Mouse (Mus musculus) midbrain, embryonic 10.5 days (tissue): ENCODE data around the gene Gpr107. TPM values are rescaled to one million over a fixed set of nuclear protein-coding genes. Genes with fewer than 3 reads are reported as not detected.
"Not testable (repeated sequence)": the region's sequence is repeated elsewhere in the genome, so short reads cannot be mapped to it uniquely, and the experiment has no call there.

Experiments used
- DNase-seq: peaks from one replicate; pipeline ENCODE4 v3.0.0-alpha.2; 2017; ENCODE audit warnings: low spot score
- H3K27ac ChIP-seq: fragments of 300-500 bp; sonication (generic); replicated peaks from 2 replicates; pipeline ENCODE4 v1.5.1; 2016; ENCODE audit warnings: mild to moderate bottlenecking
- H3K27me3 ChIP-seq: fragments of 300-500 bp; sonication (generic); 2 replicates; pipeline ENCODE4 v1.6.1; 2016; ENCODE audit warnings: low read depth, mild to moderate bottlenecking; ENCODE audit not compliant: poor library complexity, severe bottlenecking
- H3K36me3 ChIP-seq: fragments of 300-500 bp; sonication (generic); 2 replicates; pipeline ENCODE4 v1.6.1; 2016; ENCODE audit warnings: mild to moderate bottlenecking, moderate library complexity
- H3K4me1 ChIP-seq: fragments of 300-500 bp; sonication (generic); 2 replicates; pipeline ENCODE4 v1.6.1; 2016
- H3K4me3 ChIP-seq: fragments of 300-500 bp; sonication (generic); 2 replicates; pipeline ENCODE4 v1.5.1; 2016; ENCODE audit warnings: mild to moderate bottlenecking, moderate library complexity
- H3K9me3 ChIP-seq: fragments of 300-500 bp; sonication (generic); replicated peaks from 2 replicates; pipeline ENCODE4 v1.6.1; 2016; ENCODE audit warnings: mild to moderate bottlenecking
- whole genome bisulfite sequencing: fragments of 180-500 bp; shearing (Covaris S2); methylation state at CpG from one replicate; pipeline ENCODE4 v1.1.7; 2016; 5-methylcytosine and 5-hydroxymethylcytosine counted together
- polyA plus RNA-seq: library from polyadenylated mRNA; unstranded; fragments of >200 nt; fragmentation: Nextera tagmentation; extraction: Ambion mirVana; gene quantifications from 2 replicates; pipeline ENCODE4 v1.2.1, GENCODE M21; 2016

The Gpr107 gene
- polyA plus RNA-seq, 1 experiment from 2014 or later = 33.8 TPM

DNA sequence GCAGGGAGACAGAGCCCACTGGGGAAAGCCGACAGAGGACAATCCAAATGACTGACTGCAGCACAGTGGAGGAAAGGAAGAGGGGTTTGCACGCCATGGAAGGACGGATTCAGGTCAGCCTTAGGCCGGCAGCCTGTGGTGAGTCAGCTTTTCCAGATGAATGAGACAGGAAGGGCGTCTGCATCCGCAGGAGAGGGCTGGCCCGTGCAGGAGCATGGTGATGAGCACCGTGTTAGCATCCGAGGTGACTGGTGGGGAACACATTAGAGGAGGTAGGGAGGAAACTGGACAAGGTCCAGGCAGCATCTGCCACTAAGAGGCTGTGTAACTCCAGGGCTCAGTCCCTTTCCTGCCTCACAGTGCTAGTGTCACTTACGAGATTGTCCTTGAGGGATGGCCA is 16.9 kb downstream of the Gpr107 start:
- Histone ChIP-seq H3K9me3 (no peaks in the 10 kb centered on the region), H3K27me3 (no peaks in the 10 kb centered on the region), H3K4me3 (no peak overlapping the region), H3K36me3 (peaks cover 76% of the 10 kb centered on the region), H3K27ac (no peak overlapping the region), H3K4me1 (peaks cover 17% of the 10 kb centered on the region)
- DNase-seq = no peak
- WGBS = 90% methylated on average over 10 of the region's 10 CpGs

DNA sequence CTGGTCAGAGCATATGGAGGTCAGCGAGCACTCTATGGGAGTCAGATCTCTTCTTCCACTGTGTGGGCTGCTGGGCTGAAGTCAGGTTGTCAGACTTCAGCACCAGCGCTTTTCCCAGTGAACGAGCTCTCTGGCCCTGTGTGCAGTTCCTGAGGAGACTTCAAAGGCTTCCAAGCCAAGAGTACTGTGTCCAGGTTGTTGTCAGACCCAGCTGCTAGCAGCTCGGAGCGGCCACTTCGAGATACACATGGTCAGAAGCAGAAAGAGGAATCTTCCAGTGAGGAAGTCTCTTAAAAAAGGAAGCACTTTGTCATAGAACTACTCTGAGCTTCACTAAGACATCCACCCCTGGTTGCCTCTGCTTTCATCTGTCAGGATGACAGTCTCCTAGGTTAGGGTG is 18.0 kb downstream of the Gpr107 start:
- Histone ChIP-seq H3K36me3 (peaks cover 88% of the 10 kb centered on the region), H3K27ac (no peak overlapping the region), H3K27me3 (no peaks in the 10 kb centered on the region), H3K4me1 (peaks cover 6% of the 10 kb centered on the region), H3K4me3 (no peak overlapping the region), H3K9me3 (no peaks in the 10 kb centered on the region)
- WGBS = 89% methylated on average over 6 of the region's 6 CpGs
- no peak for DNase-seq

DNA sequence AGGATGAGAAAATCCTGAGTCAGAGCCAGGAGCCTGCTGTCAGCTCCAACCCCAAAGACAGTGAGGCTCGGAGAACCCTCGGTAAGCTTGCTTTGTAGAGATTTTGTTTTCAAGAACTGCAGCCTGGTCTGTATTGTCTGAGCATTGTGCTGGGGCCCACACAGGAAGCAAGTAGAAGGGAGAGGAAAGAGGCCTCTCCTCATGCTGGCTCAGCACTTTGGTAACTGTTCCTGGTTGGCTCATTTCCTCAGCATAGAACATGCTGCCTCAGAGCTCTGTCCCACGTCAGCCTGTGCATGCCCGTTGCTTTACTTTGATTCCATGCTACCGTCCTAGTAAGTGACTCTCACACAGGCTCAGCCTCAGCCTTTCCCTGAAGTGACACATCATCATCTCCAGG is 19.9 kb downstream of the Gpr107 start:
- DNase-seq = no peak
- Histone ChIP-seq H3K27ac (no peak overlapping the region), H3K4me1 (no peaks in the 10 kb centered on the region), H3K9me3 (no peaks in the 10 kb centered on the region), H3K27me3 (no peaks in the 10 kb centered on the region), H3K4me3 (no peak overlapping the region), H3K36me3 (peaks cover 100% of the 10 kb centered on the region)
- WGBS = 83% methylated on average over 5 of the region's 5 CpGs

DNA sequence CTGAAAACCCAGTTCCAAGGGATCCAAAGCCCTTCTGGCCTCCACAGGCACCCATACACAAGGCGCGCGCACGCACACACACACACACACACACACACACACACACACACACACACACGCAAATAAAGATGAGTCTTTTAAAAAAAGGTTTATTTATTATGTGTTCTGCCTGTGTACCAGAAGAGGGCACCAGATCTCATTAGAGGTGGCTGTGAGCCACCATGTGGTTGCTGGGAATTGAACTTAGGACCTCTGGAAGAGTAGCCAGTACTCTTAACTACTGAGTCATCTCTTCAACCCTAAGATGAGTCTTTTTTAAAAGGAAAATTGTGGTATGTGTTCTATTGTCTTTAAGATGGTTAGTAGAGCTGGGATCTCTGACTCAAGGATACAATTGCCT is 20.4 kb downstream of the Gpr107 start:
- H3K36me3 ChIP-seq = peaks cover 100% of the 10 kb centered on the region
- WGBS = 98% methylated on average over 5 of the region's 5 CpGs

DNA sequence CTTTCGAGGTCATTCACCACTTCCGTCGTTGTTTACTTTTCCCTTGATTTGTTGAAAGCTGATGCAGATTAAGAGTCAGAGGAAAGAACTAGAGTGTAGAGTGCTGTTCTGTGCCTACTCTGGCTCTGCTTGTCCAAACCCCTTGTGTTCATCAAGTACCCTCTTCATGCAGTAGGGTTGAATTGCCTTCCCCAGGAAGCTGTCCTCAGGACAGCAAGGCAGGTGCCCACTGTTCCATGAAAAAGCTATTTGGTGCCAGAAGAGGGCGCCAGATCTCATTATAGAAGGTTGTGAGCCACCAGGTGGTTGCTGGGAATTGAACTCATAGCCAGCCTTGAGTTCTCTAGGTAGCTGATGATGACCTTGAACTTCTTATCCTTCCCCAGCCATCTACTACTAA is 21.2 kb downstream of the Gpr107 start:
- no peaks in the 10 kb centered on the region for H3K4me1 ChIP-seq
- DNase-seq = no peak
- H3K27ac ChIP-seq = no peak overlapping the region
- no peak overlapping the region for H3K4me3 ChIP-seq
- H3K9me3 ChIP-seq = no peaks in the 10 kb centered on the region
- no peaks in the 10 kb centered on the region for H3K27me3 ChIP-seq
- peaks cover 100% of the 10 kb centered on the region for H3K36me3 ChIP-seq
- WGBS = 82% methylated on average over 4 of the region's 4 CpGs

More for the DNA sequence above, 20.4 kb downstream of the Gpr107 start:
- H3K4me1 ChIP-seq = no peaks in the 10 kb centered on the region
- H3K9me3 ChIP-seq = no peaks in the 10 kb centered on the region
- no peak for DNase-seq
- H3K4me3 ChIP-seq = no peak overlapping the region
- H3K27ac ChIP-seq = no peak overlapping the region
- no peaks in the 10 kb centered on the region for H3K27me3 ChIP-seq

DNA sequence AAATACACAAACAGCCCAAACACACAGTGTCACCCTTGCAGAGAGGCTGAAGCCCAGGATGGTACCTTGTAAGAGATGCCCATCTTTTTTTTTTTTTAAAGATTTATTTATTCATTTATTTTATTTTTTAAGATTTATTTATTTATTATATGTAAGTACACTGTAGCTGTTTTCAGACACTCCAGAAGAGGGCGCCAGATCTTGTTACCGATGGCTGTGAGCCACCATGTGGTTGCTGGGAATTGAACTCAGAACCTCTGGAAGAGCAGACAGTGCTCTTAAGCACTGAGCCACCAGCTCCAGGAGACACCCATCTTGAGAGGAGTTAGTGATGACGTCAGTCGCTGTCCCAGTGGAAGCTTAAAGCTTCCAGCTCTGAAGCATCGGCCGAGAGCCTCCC is 26.5 kb downstream of the Gpr107 start:
- peaks cover 99% of the 10 kb centered on the region for H3K36me3 ChIP-seq
- 82% methylated on average over 6 of the region's 6 CpGs for WGBS
- not testable (repeated sequence) for H3K27me3 ChIP-seq, H3K4me1 ChIP-seq, H3K4me3 ChIP-seq, DNase-seq, H3K27ac ChIP-seq, H3K9me3 ChIP-seq

DNA sequence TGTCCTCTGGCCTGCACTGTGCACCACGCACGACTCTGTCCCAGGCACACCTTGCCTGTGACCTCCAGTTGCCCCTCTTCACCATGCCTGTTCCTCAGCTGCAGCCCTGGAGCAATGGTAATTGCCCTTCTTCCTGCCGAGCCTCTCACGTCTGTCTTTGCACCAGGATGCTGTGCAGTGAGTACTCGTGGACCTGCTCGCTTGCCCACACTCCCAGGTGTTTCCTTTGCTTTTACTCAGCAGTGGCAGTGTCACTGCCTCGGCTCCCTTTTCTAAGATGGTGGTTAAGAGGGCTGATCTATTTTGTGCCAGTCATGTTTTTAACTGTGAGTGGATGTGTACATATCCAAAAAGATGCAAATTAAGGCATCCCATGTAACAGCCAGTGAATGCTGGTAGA is 27.4 kb downstream of the Gpr107 start:
- Histone ChIP-seq H3K4me3 (no peak overlapping the region), H3K4me1 (no peaks in the 10 kb centered on the region), H3K36me3 (peaks cover 99% of the 10 kb centered on the region), H3K9me3 (no peaks in the 10 kb centered on the region), H3K27me3 (no peaks in the 10 kb centered on the region), H3K27ac (no peak overlapping the region)
- no peak for DNase-seq
- 94% methylated on average over 7 of the region's 7 CpGs for WGBS

DNA sequence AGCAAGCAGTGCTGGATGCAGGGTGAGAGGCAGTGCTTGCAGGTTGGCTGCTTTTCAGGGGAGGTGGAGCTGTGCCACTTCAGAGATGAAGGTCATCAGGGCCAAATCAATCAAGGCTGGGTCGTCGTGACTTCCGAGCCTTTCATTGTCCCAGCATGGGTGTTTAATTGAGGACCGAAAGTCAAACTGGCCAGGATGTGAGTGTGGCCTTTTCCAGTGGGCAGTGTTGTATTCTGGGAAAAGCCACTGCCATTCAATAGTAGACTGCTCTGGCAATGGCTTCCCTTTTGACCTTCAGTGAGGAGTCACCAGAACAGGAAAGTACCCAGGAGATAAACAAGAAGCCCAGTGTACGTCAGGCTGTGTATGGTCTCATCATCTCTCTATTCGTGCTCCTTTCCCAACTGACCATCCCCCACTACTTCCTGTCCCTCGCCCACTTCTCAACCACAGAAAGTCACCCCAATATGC is 28.0 kb downstream of the Gpr107 start:
- Histone ChIP-seq H3K27ac (no peak overlapping the region), H3K4me3 (no peak overlapping the region), H3K9me3 (no peaks in the 10 kb centered on the region), H3K36me3 (peaks cover 99% of the 10 kb centered on the region), H3K27me3 (no peaks in the 10 kb centered on the region), H3K4me1 (no peaks in the 10 kb centered on the region)
- DNase-seq = no peak
- WGBS = 81% methylated on average over 7 of the region's 7 CpGs

DNA sequence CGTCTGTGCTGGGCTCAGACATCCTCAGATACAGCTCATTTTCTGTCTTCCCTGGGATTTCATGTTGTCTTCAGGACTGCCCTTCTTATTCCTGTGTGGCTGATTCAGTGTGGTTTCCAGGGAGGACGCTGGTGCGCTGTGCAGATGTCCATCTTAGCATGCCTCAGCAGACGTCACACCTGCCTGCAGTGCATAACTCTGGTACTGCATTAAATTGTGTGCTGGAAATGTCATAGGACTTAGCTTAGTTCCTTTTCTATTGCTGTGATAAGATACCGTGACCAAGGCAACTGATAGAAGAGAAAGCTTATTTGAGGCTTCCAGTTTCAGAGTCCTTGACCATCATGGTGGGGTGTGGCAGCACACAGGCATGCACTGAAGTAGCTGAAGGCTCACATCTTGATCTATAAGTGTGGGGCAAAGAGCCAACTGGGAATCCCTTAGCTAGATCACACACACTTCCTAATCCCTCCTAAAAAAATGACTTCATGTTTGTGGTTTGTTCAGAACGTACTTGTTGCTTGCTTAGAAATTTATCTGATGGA is 30.7 kb downstream of the Gpr107 start:
- H3K9me3 ChIP-seq = no peaks in the 10 kb centered on the region
- no peaks in the 10 kb centered on the region for H3K4me1 ChIP-seq
- H3K4me3 ChIP-seq = no peak overlapping the region
- WGBS = 91% methylated on average over 6 of the region's 6 CpGs
- no peak overlapping the region for H3K27ac ChIP-seq
- no peaks in the 10 kb centered on the region for H3K27me3 ChIP-seq
- H3K36me3 ChIP-seq = peaks cover 97% of the 10 kb centered on the region
- DNase-seq = no peak

DNA sequence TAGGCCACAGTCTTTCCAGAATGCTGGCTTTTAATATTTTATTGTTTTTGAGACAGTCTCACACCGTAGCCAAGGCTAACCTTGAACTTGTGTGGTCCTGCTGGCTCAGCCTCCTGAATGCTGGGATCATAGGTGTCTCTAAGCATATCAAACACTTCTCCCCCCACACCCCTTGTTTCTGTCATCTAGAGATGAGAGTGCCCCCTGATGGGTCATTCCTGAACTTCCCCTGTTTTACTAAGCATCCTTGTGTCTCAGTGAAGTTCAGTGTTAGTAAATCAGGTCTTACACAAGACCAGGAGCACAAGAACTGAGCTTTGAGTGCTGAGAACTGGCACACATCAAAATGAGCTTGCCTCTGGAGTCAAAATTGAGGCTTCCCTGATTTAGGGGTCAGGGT is 31.7 kb downstream of the Gpr107 start:
- Histone ChIP-seq H3K4me1 (no peaks in the 10 kb centered on the region), H3K9me3 (no peaks in the 10 kb centered on the region), H3K4me3 (no peak overlapping the region), H3K27ac (no peak overlapping the region), H3K27me3 (no peaks in the 10 kb centered on the region), H3K36me3 (peaks cover 96% of the 10 kb centered on the region)
- no peak for DNase-seq
- 100% methylated on average over 1 of the region's 1 CpGs for WGBS

DNA sequence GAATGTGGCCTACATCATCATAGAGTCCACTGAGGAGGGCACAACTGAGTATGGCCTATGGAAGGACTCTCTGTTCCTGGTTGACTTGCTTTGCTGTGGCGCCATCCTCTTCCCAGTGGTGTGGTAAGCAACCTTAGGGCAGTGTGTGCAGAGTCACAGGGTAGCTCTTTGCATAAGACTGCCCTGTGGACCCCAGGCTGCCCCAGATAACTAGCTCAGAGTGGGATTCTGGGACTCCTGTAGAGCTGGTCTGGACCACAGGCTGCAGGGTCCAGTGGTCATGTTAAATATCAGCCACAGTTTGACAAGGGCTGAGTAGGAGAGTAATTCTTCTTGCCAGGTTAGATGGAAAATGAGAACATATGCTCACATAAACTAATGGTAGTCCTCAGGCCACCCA is 36.6 kb downstream of the Gpr107 start:
- WGBS = 83% methylated on average over 1 of the region's 1 CpGs
- H3K4me1 ChIP-seq = no peaks in the 10 kb centered on the region
- no peaks in the 10 kb centered on the region for H3K9me3 ChIP-seq
- H3K4me3 ChIP-seq = no peak overlapping the region
- no peaks in the 10 kb centered on the region for H3K27me3 ChIP-seq
- peaks cover 95% of the 10 kb centered on the region for H3K36me3 ChIP-seq
- no peak for DNase-seq
- H3K27ac ChIP-seq = no peak overlapping the region

DNA sequence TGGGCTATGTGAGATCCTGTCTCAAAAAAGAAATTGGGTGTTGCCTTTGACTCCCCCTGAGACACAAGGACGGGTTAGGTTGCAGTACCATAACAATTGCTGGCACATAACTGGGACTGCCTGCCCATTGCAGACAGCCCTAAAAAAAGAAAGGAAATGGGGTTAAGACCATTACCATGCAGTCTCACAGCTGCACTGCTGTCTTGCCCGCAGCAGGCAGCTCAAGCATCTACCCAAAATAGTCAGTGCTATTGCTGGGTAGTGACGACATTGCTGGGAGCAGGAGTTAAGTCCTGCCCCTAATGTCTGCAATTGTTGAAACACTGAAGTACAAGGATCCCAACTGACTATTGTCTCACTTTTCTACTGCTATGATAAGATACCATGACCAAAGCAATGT is 37.5 kb downstream of the Gpr107 start:
- Histone ChIP-seq H3K9me3 (no peaks in the 10 kb centered on the region), H3K27me3 (no peaks in the 10 kb centered on the region), H3K4me3 (no peak overlapping the region), H3K36me3 (peaks cover 87% of the 10 kb centered on the region), H3K4me1 (no peaks in the 10 kb centered on the region), H3K27ac (no peak overlapping the region)
- 95% methylated on average over 3 of the region's 3 CpGs for WGBS
- no peak for DNase-seq

DNA sequence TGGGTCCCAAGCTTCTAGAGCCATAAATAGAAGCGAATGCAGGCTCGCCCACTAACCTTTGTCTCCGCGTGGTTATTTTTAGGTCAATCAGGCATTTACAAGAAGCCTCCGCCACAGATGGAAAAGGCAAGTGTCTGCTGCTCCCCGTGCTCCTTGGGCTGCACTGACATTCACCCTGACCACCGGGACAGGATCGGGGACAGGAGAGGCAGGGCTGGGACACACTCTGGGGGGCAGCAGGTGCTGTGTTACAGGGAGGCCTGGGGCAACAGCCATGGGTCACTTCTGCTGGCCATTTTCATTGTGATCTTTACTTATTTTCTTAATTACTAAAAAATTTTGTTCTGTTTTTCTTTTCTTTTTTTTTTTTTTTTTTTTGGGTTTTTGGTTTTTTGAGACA is 39.6 kb downstream of the Gpr107 start:
- no peak overlapping the region for H3K27ac ChIP-seq
- DNase-seq = no peak
- 95% methylated on average over 8 of the region's 8 CpGs for WGBS
- no peaks in the 10 kb centered on the region for H3K9me3 ChIP-seq
- H3K36me3 ChIP-seq = peaks cover 86% of the 10 kb centered on the region
- H3K27me3 ChIP-seq = no peaks in the 10 kb centered on the region
- H3K4me3 ChIP-seq = no peak overlapping the region
- H3K4me1 ChIP-seq = no peaks in the 10 kb centered on the region
